Mouse (Mus musculus) brain, embryonic 14.5 days (tissue): ENCODE data around the gene Fance.

Source experiments
- CTCF ChIP-seq: fragments of 200-500 bp; IDR thresholded peaks from 2 replicates; pipeline ENCODE4 v1.5.1; 2012; ENCODE audit warnings: inconsistent platforms, mild to moderate bottlenecking, moderate library complexity, borderline replicate concordance; ENCODE audit not compliant: insufficient read depth, insufficient read length; ENCODE audit errors: extremely low read depth
- POLR2A ChIP-seq: fragments of 200-500 bp; IDR thresholded peaks from 2 replicates; pipeline ENCODE4 v1.6.1; 2012; ENCODE audit warnings: mild to moderate bottlenecking, inconsistent platforms, borderline replicate concordance; ENCODE audit not compliant: poor library complexity, insufficient read depth, insufficient read length, severe bottlenecking; ENCODE audit errors: extremely low read depth

- TF ChIP-seq POLR2A (no peak), CTCF (no peak)
Measured at GRCm38 (mm10) chr17:28280831-28281377, 32.4 kb upstream of the Fance start.
